Mouse (Mus musculus) embryo, embryonic 10.5 days (tissue): ENCODE data around the gene Tbc1d22b.
"Not testable (repeated sequence)": the region's sequence is repeated elsewhere in the genome, so short reads cannot be mapped to it uniquely, and the experiment has no call there.

Experiments used
- DNase-seq: peaks from one replicate; pipeline ENCODE4 v3.0.0-alpha.2; 2015; ENCODE audit warnings: low spot score

Gene Tbc1d22b

GRCm38 (mm10) chr17:29549543-29550428 lies at the start of gene Tbc1d22b, which contains the start of gene Gm17657:
Gene Tbc1d22b, plus strand, starts transcription at chr17:29549785.
Gene Gm17657, minus strand, starts transcription at chr17:29549638.
- DNase-seq = peak; percentile 97

GRCm38 (mm10) chr17:29500243-29500740 lies 49.3 kb upstream of the Tbc1d22b start:
- DNase-seq = no peak

- no peak for DNase-seq
These were observed 48.6 kb upstream of the Tbc1d22b start for GRCm38 (mm10) chr17:29500802-29501469.

- DNase-seq = no peak
These were observed 47.4 kb upstream of the Tbc1d22b start for GRCm38 (mm10) chr17:29502005-29502668.

GRCm38 (mm10) chr17:29502669-29503665 lies 46.6 kb upstream of the Tbc1d22b start:
- no peak for DNase-seq

- no peak for DNase-seq
These were observed 45.9 kb upstream of the Tbc1d22b start for GRCm38 (mm10) chr17:29503700-29504099.

- DNase-seq = no peak
These were observed 40.5 kb upstream of the Tbc1d22b start for GRCm38 (mm10) chr17:29508927-29509608.

GRCm38 (mm10) chr17:29510691-29511090 lies 38.9 kb upstream of the Tbc1d22b start:
- DNase-seq = no peak

- DNase-seq = peak; percentile 85
These were observed 36.4 kb upstream of the Tbc1d22b start for GRCm38 (mm10) chr17:29513044-29513730.

- peak; percentile 93 for DNase-seq
These were observed 35.1 kb upstream of the Tbc1d22b start for GRCm38 (mm10) chr17:29514435-29514834.

GRCm38 (mm10) chr17:29518665-29519064 lies 30.9 kb upstream of the Tbc1d22b start:
- not testable (repeated sequence) for DNase-seq

GRCm38 (mm10) chr17:29519731-29520130 lies 29.9 kb upstream of the Tbc1d22b start:
- no peak for DNase-seq

- DNase-seq = no peak
These were observed 24.0 kb upstream of the Tbc1d22b start for GRCm38 (mm10) chr17:29525613-29526012.

GRCm38 (mm10) chr17:29528568-29529187 lies 20.9 kb upstream of the Tbc1d22b start:
- DNase-seq = peak; percentile 17

- no peak for DNase-seq
These were observed 19.1 kb upstream of the Tbc1d22b start for GRCm38 (mm10) chr17:29530508-29530907.

- no peak for DNase-seq
These were observed 18.3 kb upstream of the Tbc1d22b start for GRCm38 (mm10) chr17:29531278-29531677.

GRCm38 (mm10) chr17:29531757-29532384 lies 17.7 kb upstream of the Tbc1d22b start:
- DNase-seq = no peak

GRCm38 (mm10) chr17:29533866-29534265 lies 15.7 kb upstream of the Tbc1d22b start:
- DNase-seq = no peak

- no peak for DNase-seq
These were observed 9.2 kb upstream of the Tbc1d22b start for GRCm38 (mm10) chr17:29540426-29540825.
